Mouse (Mus musculus) layer of hippocampus, postnatal 14 days (tissue): ENCODE results near the gene Ncf1. TPM values are rescaled to one million over a fixed set of nuclear protein-coding genes. Genes with fewer than 3 reads are reported as not detected.

ENCODE experiments used
- total RNA-seq, 2 experiments: library from RNA; stranded (reverse); gene quantifications; 2 replicates each; pipeline ENCODE4 v1.2.3; 2021

Ncf1 gene
- total RNA-seq, 2 experiments from 2014 or later = 8.2 to 9.1 TPM

Other genes with a start within 250 kb of the Ncf1 start
- gene Castor2, start 129.9 kb downstream of the Ncf1 start, total RNA-seq = 10 to 100 TPM; 58.5 to 59.7 TPM
- gene Rcc1l, start 52.9 kb downstream of the Ncf1 start, total RNA-seq = 10 to 100 TPM; 14.8 to 17.5 TPM
- 10 to 100 TPM; 13.1 to 17.9 TPM for gene Gtf2ird2, start 45.6 kb downstream of the Ncf1 start, total RNA-seq
- gene Gtf2i, start 85.1 kb upstream of the Ncf1 start, total RNA-seq = 100 to 1,000 TPM; 228 TPM
- 10 to 100 TPM; 28.0 to 35.0 TPM for gene Gtf2ird1, start 227.1 kb upstream of the Ncf1 start, total RNA-seq